Mouse (Mus musculus) stomach, postnatal 0 days (tissue): ENCODE data around the gene Wdr74.

ENCODE experiments used
- CTCF ChIP-seq: IDR thresholded peaks from 2 replicates; pipeline ENCODE4 v1.5.1; 2016; ENCODE audit warnings: antibody characterized with exemption, low read depth, mild to moderate bottlenecking, moderate library complexity
- EP300 ChIP-seq: optimal IDR thresholded peaks from 2 replicates; pipeline ENCODE3; 2016; ENCODE audit warnings: antibody characterized with exemption

DNA sequence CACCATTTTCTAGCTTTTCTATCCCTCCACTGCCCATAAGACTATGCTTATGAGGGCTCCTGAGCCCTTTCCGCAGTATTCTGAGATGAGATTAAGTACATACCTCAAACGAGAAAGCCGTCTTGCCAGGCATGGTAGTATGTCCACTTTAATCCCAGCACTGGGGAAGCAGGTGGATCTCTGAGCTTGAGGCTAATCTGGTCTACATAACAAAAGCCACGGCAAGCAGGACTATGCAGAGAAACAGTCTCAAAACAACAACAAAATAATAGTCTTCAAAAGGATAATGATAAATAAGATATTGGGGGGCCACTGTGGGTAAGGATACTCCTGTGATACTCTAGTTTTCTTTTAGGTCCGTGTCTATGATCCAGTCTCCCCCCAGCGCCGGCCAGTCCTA, 3.3 kb downstream of the Wdr74 start:
- TF ChIP-seq CTCF (no peak), EP300 (no peak)
